Mouse (Mus musculus): ENCODE measurements at regions not wholly inside any gene's neighbourhood (a gene's known extent, or its start where the extent isn't known, plus 50 kb on each side); places are given as distances from the start of the nearest gene placed in this dataset.

DNA sequence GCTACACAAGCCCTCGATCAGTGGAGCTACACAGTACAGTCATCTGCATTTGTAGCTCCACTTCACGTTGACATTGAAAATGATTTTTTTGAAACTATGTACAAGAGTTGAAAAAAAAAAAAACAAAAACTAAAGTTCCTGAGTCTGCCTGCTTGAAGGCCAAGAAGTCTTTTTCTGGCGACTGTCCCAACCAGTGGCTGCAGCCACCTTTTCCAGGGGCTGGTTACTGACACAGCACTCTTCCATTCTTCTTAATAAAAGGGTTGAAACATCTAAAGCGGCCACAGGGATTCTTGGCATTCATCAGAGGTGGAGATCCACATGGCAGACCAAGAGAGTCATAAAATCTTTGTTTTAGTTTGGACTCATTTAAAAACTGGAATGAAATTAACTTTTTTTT, 87.0 kb upstream of the Ptch1 start:
- TF ChIP-seq CTCF (IDR thresholded peaks at IDR 0.05; ENCODE audit: borderline replicate concordance, extremely low read depth, insufficient read depth, insufficient read length), result no peak
- no peak for TF ChIP-seq POLR2A (IDR thresholded peaks at IDR 0.05; ENCODE audit: borderline replicate concordance, extremely low read depth, insufficient read depth, insufficient read length, poor library complexity, severe bottlenecking)
